Comparison of ENCODE assay signal across 20 mouse cellular contexts in the genomic region with DNA sequence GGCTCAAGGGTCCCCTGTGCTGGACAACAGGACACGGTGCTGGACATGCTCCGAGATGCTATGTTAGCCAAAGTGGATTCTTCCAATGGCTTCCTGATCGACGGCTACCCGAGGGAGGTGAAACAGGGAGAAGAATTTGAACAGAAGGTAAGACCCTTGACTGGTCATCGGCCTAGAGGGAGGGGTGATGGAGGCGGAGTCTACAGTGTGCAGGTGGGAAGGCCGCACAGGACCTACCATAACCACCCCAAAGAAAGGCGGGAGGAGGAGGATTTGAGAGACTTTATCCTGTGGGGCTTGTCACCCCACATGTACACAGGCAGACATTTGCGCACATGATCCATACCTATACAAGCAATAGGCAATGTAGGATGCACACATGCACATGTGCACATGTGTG. TPM values are rescaled to one million over a fixed set of nuclear protein-coding genes. Genes with fewer than 3 reads are reported as not detected.
A peak's percentile ranks its signal among the peaks of the same experiment; 100 is the strongest.
DNase-seq lines count a peak whose midpoint lies in the region; ATAC-seq and TF ChIP-seq lines count a peak whose summit lies in the region.
"Had no signal": no experiment of that assay in that cellular context is flagged by ENCODE, and none has a peak within 500 bp of the region (broad histone marks: within the 10 kb centered on the region; RNA-seq: fewer than 3 reads in every experiment).

No protein-coding gene starts in this region.

- H3K4me1 ChIP-seq in heart, embryonic 12.5 days (replicated peaks) = peaks cover 67% of the 10 kb centered on the region
- H3K4me1 ChIP-seq in testis, adult 2 months (ENCODE audit: control insufficient read depth, insufficient read depth, low read length) = peaks cover 18% of the 10 kb centered on the region
- H3K4me1 ChIP-seq in embryonic fibroblast, embryonic 13.5 days (ENCODE audit: control insufficient read depth, insufficient read depth, low read length) = peaks cover 4% of the 10 kb centered on the region; the same call in 1 of the 2 replicates
- 0 out of 2 replicates have a peak, but pooled peaks cover 3% of the 10 kb centered on the region for H3K4me1 ChIP-seq in intestine, postnatal 0 days (replicated peaks; ENCODE audit: control insufficient read depth, insufficient read depth, low read length)

- 87% methylated on average over 10 of the region's 10 CpGs for WGBS in heart, embryonic 12.5 days
- 87% methylated on average over 10 of the region's 10 CpGs for WGBS in intestine, postnatal 0 days

- DNase-seq in heart, adult 11 months = peak; percentile 95
- DNase-seq in testis, postnatal 10 days (ENCODE audit: low spot score) = no peak
- DNase-seq in gastrocnemius, adult 18-20 months (ENCODE audit: low spot score) = no peak

- no peak for ATAC-seq in heart, embryonic 12.5 days (ENCODE audit: insufficient number of reproducible peaks, low FRiP score)
- no peak for ATAC-seq in intestine, postnatal 0 days
- ATAC-seq: midbrain, embryonic 15.5 days had no signal

- H3K4me2 ChIP-seq in heart, embryonic 12.5 days = no peak overlapping the region
- H3K4me2 ChIP-seq in intestine, postnatal 0 days (replicated peaks; ENCODE audit: low read depth) = no peak overlapping the region
- H3K4me2 ChIP-seq: kidney, embryonic 15.5 days; liver, embryonic 13.5 days; midbrain, embryonic 15.5 days had no signal

- H3K9ac ChIP-seq in heart, embryonic 12.5 days = no peak overlapping the region
- no peak overlapping the region for H3K9ac ChIP-seq in intestine, postnatal 0 days (ENCODE audit: low read depth, low read length)
- H3K9ac ChIP-seq: hindbrain, embryonic 15.5 days; kidney, embryonic 15.5 days; liver, embryonic 13.5 days; midbrain, embryonic 15.5 days had no signal

- H3K36me3 ChIP-seq in heart, embryonic 12.5 days = peaks cover 53% of the 10 kb centered on the region
- no peaks in the 10 kb centered on the region for H3K36me3 ChIP-seq in testis, adult 2 months (ENCODE audit: control insufficient read depth, insufficient read depth, low read length)
- H3K36me3 ChIP-seq in intestine, postnatal 0 days (ENCODE audit: control insufficient read depth, insufficient read depth) = no peaks in the 10 kb centered on the region
- H3K36me3 ChIP-seq: kidney, embryonic 15.5 days; liver, embryonic 13.5 days; midbrain, embryonic 15.5 days had no signal

- no peak overlapping the region for H3K4me3 ChIP-seq in heart, embryonic 12.5 days
- peak overlapping the region; percentile 39 for H3K4me3 ChIP-seq in testis, adult 2 months (ENCODE audit: control insufficient read depth, low read depth, low read length)
- H3K4me3 ChIP-seq in embryonic fibroblast, embryonic 13.5 days (ENCODE audit: insufficient read depth, low read length) = peak overlapping the region; percentile 41
- H3K4me3 ChIP-seq in intestine, postnatal 0 days (ENCODE audit: low read depth, low read length) = no peak overlapping the region
- H3K4me3 ChIP-seq: erythroblast, embryonic 14.5 days; hindbrain, embryonic 15.5 days; kidney, embryonic 15.5 days; liver, embryonic 13.5 days; midbrain, embryonic 15.5 days had no signal

- no peaks in the 10 kb centered on the region for H3K9me3 ChIP-seq in heart, embryonic 12.5 days (replicated peaks)
- H3K9me3 ChIP-seq in intestine, postnatal 0 days (ENCODE audit: control insufficient read depth) = no peaks in the 10 kb centered on the region
- H3K9me3 ChIP-seq: hindbrain, embryonic 15.5 days; kidney, embryonic 15.5 days; liver, embryonic 13.5 days; midbrain, embryonic 15.5 days had no signal

- H3K27me3 ChIP-seq in heart, embryonic 12.5 days (replicated peaks) = no peaks in the 10 kb centered on the region
- H3K27me3 ChIP-seq in testis, adult 2 months (ENCODE audit: control insufficient read depth, insufficient read depth, low read length) = no peaks in the 10 kb centered on the region
- H3K27me3 ChIP-seq in intestine, postnatal 0 days (replicated peaks; ENCODE audit: control insufficient read depth, insufficient read depth, low read length) = no peaks in the 10 kb centered on the region
- H3K27me3 ChIP-seq: hindbrain, embryonic 15.5 days; kidney, embryonic 15.5 days; liver, embryonic 13.5 days; midbrain, embryonic 15.5 days had no signal

- TF ChIP-seq CTCF in testis, adult 2 months (IDR thresholded peaks at IDR 0.05; ENCODE audit: control insufficient read depth, insufficient read depth, insufficient replicate concordance, low read depth, low read length) = no peak
- TF ChIP-seq CTCF in embryonic fibroblast, embryonic 13.5 days (IDR thresholded peaks at IDR 0.05; ENCODE audit: borderline replicate concordance, insufficient read depth, low read length) = no peak
- TF ChIP-seq CTCF in intestine, postnatal 0 days (IDR thresholded peaks at IDR 0.05; ENCODE audit: low read depth) = no peak

- no peak overlapping the region for H3K27ac ChIP-seq in heart, embryonic 12.5 days (ENCODE audit: poor library complexity, severe bottlenecking)
- no peak overlapping the region for H3K27ac ChIP-seq in testis, adult 2 months (ENCODE audit: control insufficient read depth, insufficient read depth, low read depth, low read length)
- H3K27ac ChIP-seq in embryonic fibroblast, embryonic 13.5 days (ENCODE audit: insufficient read depth, low read length) = no peak overlapping the region; the same call in 1 of the 2 replicates
- H3K27ac ChIP-seq in intestine, postnatal 0 days (ENCODE audit: low read depth, low read length) = no peak overlapping the region
- H3K27ac ChIP-seq: hindbrain, embryonic 15.5 days; kidney, embryonic 15.5 days; liver, embryonic 13.5 days; midbrain, embryonic 15.5 days had no signal

- TF ChIP-seq POLR2A in testis, adult 2 months (IDR thresholded peaks at IDR 0.05; ENCODE audit: control insufficient read depth, low read depth, low read length) = no peak
- TF ChIP-seq POLR2A in embryonic fibroblast, embryonic 13.5 days (IDR thresholded peaks at IDR 0.05; ENCODE audit: low read depth, low read length) = no peak

RNA-seq across cellular contexts. Expression of a gene that starts 9.5 kb away (rescaled TPM):
- 285 and 294 TPM in 2 replicates for polyA plus RNA-seq in heart, embryonic 12.5 days (2016; fragmentation: Nextera tagmentation; extraction: Ambion mirVana)
- 172 and 177 TPM in 2 replicates for polyA plus RNA-seq in testis, adult 2 months (2012; rRNA removed)
- polyA plus RNA-seq in embryonic fibroblast, embryonic 13.5 days (2011; ENCODE audit: insufficient read length, low read depth, missing spikeins) = 157 and 266 TPM in 2 replicates
- polyA plus RNA-seq in intestine, postnatal 0 days (2015; fragmentation: Nextera tagmentation; extraction: Ambion mirVana) = 10.5 and 12.1 TPM in 2 replicates
- total RNA-seq in gastrocnemius, adult 18-20 months (2021) = 1,000 to 10,000 TPM; 1,543 to 1,586 TPM

RNA-seq across cellular contexts. Expression of a gene that starts 15.3 kb away (rescaled TPM):
- polyA plus RNA-seq in heart, embryonic 12.5 days (2016; fragmentation: Nextera tagmentation; extraction: Ambion mirVana) = 159 and 168 TPM in 2 replicates
- 6.5 and 7.9 TPM in 2 replicates for polyA plus RNA-seq in testis, adult 2 months (2012; rRNA removed)
- 15.1 and 17.1 TPM in 2 replicates for polyA plus RNA-seq in embryonic fibroblast, embryonic 13.5 days (2011; ENCODE audit: insufficient read length, low read depth, missing spikeins)
- 32.2 and 34.1 TPM in 2 replicates for polyA plus RNA-seq in intestine, postnatal 0 days (2015; fragmentation: Nextera tagmentation; extraction: Ambion mirVana)
- 10 to 100 TPM; 21.1 to 34.1 TPM for total RNA-seq in gastrocnemius, adult 18-20 months (2021)

RNA-seq across cellular contexts. Expression of a gene that starts 31.5 kb away (rescaled TPM):
- polyA plus RNA-seq in heart, embryonic 12.5 days (2016; fragmentation: Nextera tagmentation; extraction: Ambion mirVana) = 31.6 and 35.3 TPM in 2 replicates
- polyA plus RNA-seq in testis, adult 2 months (2012; rRNA removed) = 17.6 and 24.7 TPM in 2 replicates
- polyA plus RNA-seq in embryonic fibroblast, embryonic 13.5 days (2011; ENCODE audit: insufficient read length, low read depth, missing spikeins) = 33.3 and 39.3 TPM in 2 replicates
- polyA plus RNA-seq in intestine, postnatal 0 days (2015; fragmentation: Nextera tagmentation; extraction: Ambion mirVana) = 8.3 and 9.1 TPM in 2 replicates
- 10 to 100 TPM; 47.0 to 52.2 TPM for total RNA-seq in gastrocnemius, adult 18-20 months (2021)

RNA-seq across cellular contexts. Expression of a gene that starts 44.2 kb away (rescaled TPM):
- 45.6 and 47.2 TPM in 2 replicates for polyA plus RNA-seq in heart, embryonic 12.5 days (2016; fragmentation: Nextera tagmentation; extraction: Ambion mirVana)
- polyA plus RNA-seq in testis, adult 2 months (2012; rRNA removed) = 1.4 and 1.6 TPM in 2 replicates
- polyA plus RNA-seq in embryonic fibroblast, embryonic 13.5 days (2011; ENCODE audit: insufficient read length, low read depth, missing spikeins) = 20.4 and 21.5 TPM in 2 replicates
- polyA plus RNA-seq in intestine, postnatal 0 days (2015; fragmentation: Nextera tagmentation; extraction: Ambion mirVana) = 5.7 and 6.6 TPM in 2 replicates
- total RNA-seq in gastrocnemius, adult 18-20 months (2021) = 10 to 100 TPM; 13.5 to 19.8 TPM

RNA-seq across cellular contexts. Expression of a gene that starts 55.6 kb away (rescaled TPM):
- polyA plus RNA-seq in heart, embryonic 12.5 days (2016; fragmentation: Nextera tagmentation; extraction: Ambion mirVana) = 0.18 and 0.24 TPM in 2 replicates
- polyA plus RNA-seq in testis, adult 2 months (2012; rRNA removed) = 2.2 and 2.3 TPM in 2 replicates
- not detected in 2 replicates for polyA plus RNA-seq in embryonic fibroblast, embryonic 13.5 days (2011; ENCODE audit: insufficient read length, low read depth, missing spikeins)
- polyA plus RNA-seq in intestine, postnatal 0 days (2015; fragmentation: Nextera tagmentation; extraction: Ambion mirVana) = 0.14 TPM in 1 of 2 replicates, not detected in the other
- total RNA-seq in gastrocnemius, adult 18-20 months (2021) = not detected
- total RNA-seq: adrenal gland, postnatal 14 days; gastrocnemius, postnatal 25 days; heart, adult 8-10 months had no signal
- polyA plus RNA-seq: erythroblast, embryonic 14.5 days; heart, postnatal 0 days; intestine, embryonic 16.5 days; liver, embryonic 13.5 days; lung, adult 2 months; small intestine, adult 2 months; thymus, postnatal 0 days had no signal

Comparison
In these comparisons a context has a peak if more than half of its experiments do, and no peak if none do; other contexts are left out.
1. H3K4me3 ChIP-seq: peak in testis, adult 2 months (single experiment) and embryonic fibroblast, embryonic 13.5 days (single experiment); none in heart, embryonic 12.5 days (single experiment) and intestine, postnatal 0 days (single experiment).
2. RNA of a gene that starts 9.5 kb away (polyA plus RNA-seq): 285 to 294 TPM in heart, embryonic 12.5 days, 172 to 177 TPM in testis, adult 2 months and 157 to 266 TPM in embryonic fibroblast, embryonic 13.5 days; 10.5 to 12.1 TPM in intestine, postnatal 0 days; every median in the first group is over 10 times any median in the second.